Mouse (Mus musculus): ENCODE results near the gene Gm17657. TPM values are rescaled to one million over a fixed set of nuclear protein-coding genes. Genes with fewer than 3 reads are reported as not detected.
"Not testable (repeated sequence)": the region's sequence is repeated elsewhere in the genome, so short reads cannot be mapped to it uniquely, and the experiment has no call there.

The Gm17657 gene
- total RNA-seq, 4 experiments from 2014 or later: not detected

DNA sequence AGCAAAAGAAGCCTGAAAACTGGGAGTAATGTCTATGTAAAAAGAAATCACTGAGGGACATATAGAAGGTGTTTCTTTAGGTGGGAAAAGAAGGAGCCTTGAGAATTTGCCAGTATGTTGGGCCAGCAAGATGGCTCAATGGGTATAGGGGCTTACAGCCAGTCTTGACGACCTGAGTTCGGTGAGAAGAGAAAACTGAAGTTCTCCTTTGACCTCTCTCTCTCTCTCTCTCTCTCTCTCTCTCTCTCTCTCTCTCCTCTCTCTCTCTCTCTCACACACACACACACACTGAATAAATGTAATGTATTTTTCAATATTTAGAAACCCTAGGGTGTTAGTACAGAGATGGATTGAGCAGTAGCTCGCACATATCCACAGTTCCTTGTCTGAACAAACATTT, 944 bp downstream of the Gm17657 start:
- no peak for DNase-seq (ENCODE audit: low spot score in 2 of 2)

DNA sequence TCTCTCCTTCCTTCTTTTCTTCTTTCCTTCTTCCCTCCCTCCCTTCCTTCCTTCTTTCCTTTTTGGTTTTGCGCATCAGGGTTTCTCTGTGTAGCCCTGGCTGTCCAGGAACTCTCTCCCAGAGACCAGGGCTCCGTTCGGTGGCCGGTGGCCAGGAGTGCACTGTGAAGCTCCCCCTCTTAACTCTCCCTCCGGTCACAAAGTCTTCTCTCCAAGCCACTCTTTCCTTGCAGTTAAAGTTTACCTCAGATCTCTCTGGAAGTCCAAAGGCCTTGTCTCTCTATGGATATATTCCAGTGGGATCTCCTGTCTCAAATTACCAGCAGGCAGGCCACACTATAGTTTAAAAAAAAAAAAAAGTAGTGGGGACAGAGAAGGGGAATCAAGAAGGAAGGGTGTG, 4.2 kb downstream of the Gm17657 start:
- DNase-seq (ENCODE audit: low spot score in 2 of 2): no peak

- no peak for DNase-seq (ENCODE audit: low spot score in 2 of 2)
These were observed 5.4 kb downstream of the Gm17657 start for GRCm38 (mm10) chr17:29544064-29544463.

GRCm38 (mm10) chr17:29542831-29543690, 6.4 kb downstream of the Gm17657 start:
- DNase-seq (ENCODE audit: low spot score in 2 of 2): no peak

DNA sequence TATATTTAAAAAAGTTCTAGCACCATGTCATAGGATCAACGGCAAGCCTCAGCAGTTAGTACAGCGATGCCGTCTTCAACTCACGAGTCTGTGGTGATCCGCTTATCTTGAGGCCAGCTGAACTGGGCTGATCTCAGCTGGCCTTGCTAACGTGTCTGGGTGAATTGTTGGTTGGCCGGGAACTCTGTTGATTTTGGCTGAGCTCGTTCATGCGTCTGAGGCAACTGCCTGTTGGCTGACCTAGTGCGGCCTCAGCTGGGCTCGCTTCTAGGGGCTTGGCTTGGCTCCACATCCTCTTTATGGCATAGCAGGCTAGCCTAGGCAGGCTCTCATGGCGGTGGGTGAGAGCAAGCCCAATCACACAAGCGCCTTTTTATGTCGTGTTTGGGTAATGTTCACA, 8.0 kb downstream of the Gm17657 start:
- peak; percentile 70 to 82 for DNase-seq (ENCODE audit: low spot score in 2 of 2)

DNA sequence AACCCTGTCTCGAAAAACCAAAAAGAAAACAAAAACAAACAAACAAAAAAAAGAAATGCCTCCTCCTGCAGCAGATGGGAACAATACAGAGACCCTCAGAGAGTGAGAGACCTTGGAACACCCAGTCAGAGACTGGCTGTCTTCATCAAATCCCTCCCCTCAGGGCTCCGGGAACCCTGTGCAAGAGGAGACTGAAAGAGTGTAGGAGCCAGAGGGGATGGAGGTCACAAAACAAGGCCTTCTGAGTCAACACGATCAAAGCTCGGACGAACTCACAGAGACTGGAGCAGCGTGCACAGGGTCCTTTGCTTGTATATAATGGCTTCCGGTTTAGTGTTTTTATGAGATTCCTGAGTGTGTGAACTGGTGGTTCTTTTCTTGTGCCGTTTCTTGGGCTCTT, 9.0 kb downstream of the Gm17657 start:
- DNase-seq (ENCODE audit: low spot score in 2 of 2): no peak

- DNase-seq (ENCODE audit: low spot score in 2 of 2): no peak
These were observed 15.6 kb downstream of the Gm17657 start for GRCm38 (mm10) chr17:29533866-29534265.

GRCm38 (mm10) chr17:29531757-29532384, 17.6 kb downstream of the Gm17657 start:
- DNase-seq (ENCODE audit: low spot score in 2 of 2): no peak

GRCm38 (mm10) chr17:29531278-29531677, 18.2 kb downstream of the Gm17657 start:
- no peak for DNase-seq (ENCODE audit: low spot score in 2 of 2)

DNA sequence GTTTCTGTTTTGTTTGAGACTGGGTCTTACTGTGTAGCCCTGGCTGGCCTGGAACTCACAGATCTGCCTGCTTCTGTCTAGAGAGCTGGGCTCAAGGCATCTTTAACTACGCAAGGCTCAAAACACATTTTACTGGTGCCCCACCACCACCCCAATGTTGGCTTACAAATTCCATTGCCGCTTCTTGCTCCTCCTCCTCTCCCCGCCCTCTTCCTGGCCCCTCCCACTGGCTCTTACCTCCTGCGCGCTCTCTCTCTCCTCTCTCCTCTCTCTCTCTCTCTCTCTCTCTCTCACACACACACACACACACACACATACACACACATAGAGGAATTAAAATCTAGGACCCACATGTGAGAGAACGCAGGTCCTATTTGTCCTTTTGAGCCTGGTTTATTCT, 18.9 kb downstream of the Gm17657 start:
- no peak for DNase-seq (ENCODE audit: low spot score in 2 of 2)

GRCm38 (mm10) chr17:29528568-29529187, 20.8 kb downstream of the Gm17657 start:
- DNase-seq (ENCODE audit: low spot score in 2 of 2): no peak

DNA sequence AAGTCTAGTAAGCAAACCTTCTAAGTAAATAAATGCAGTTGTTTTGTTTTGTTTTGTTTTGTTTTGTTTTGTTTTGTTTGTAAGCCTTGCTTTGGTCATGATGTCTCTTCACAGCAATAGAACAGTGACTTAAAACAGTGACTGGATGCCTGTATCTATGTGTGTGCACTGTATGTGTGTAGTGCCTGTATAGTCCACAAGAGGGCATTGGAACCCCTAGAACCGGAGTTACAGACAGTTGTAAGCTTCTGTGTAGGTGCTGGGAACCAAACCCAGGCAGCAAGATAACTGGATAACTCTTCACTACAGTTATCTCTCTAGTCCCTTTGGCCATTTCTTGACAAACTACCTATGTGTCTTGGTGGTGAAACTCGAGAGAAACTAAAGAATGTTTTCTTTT, 23.8 kb downstream of the Gm17657 start:
- DNase-seq (ENCODE audit: low spot score in 2 of 2): no peak

- no peak for DNase-seq (ENCODE audit: low spot score in 2 of 2)
These were observed 29.7 kb downstream of the Gm17657 start for GRCm38 (mm10) chr17:29519731-29520130.

DNA sequence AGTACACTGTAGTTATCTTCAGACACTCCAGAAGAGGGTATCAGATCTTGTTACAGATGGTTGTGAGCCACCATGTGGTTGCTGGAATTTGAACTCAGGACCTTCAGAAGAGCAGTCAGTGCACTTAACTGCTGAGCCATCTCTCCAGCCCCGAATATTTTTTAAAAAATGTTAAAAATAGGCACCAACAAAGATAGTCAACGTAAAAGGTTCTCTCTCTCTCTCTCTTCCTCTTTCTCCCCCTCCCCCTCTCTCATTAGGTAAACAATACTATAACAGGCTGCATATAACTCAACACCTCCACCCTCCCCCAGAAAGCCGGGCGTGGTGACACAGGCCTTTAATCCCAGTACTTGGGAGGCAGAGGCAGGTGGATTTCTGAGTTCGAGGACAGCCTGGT, 30.8 kb downstream of the Gm17657 start:
- DNase-seq (ENCODE audit: low spot score in 2 of 2): not testable (repeated sequence)

DNA sequence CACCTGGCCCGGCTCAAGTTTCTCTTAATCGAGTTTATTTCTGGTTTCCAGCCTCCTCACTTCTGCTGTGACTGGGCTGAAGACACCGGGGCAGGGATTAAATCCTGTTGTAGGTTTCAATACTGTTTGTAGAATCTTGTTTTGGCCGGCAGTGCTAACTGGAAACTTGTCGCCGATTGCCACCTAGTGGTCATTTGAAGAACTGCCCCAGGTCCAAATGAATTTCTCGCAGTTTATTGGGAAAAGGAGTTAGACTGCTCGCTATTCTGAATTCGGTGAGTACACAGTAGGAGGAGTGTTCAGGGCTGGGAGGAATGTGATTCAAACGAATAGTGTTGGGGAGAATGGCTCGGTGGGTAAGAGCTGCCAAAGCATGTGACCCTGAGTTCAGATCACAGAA, 35.0 kb downstream of the Gm17657 start:
- DNase-seq (ENCODE audit: low spot score in 2 of 2): peak; percentile 65 to 72

GRCm38 (mm10) chr17:29513044-29513730, 36.3 kb downstream of the Gm17657 start:
- DNase-seq (ENCODE audit: low spot score in 2 of 2): no peak

DNA sequence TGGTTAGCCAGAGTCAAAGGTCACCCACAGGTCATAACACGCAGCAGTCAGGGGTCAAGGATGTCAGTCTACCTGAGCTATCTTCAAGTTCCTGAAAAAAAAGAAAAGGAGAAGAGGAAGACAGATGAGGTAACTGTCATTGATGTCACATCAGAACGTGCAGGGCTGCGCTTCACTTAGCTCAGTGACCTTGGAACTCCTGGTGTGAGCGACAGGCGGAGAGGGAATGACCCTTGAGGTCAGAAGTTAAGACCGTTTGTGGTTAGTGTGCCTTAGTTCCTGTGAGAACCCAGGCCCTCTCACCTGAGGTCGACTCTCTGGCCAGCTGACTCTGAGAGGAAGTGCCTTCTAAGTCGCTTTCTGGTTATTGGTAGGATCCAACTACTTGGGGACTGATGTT, 38.7 kb downstream of the Gm17657 start:
- DNase-seq (ENCODE audit: low spot score in 2 of 2): no peak

DNA sequence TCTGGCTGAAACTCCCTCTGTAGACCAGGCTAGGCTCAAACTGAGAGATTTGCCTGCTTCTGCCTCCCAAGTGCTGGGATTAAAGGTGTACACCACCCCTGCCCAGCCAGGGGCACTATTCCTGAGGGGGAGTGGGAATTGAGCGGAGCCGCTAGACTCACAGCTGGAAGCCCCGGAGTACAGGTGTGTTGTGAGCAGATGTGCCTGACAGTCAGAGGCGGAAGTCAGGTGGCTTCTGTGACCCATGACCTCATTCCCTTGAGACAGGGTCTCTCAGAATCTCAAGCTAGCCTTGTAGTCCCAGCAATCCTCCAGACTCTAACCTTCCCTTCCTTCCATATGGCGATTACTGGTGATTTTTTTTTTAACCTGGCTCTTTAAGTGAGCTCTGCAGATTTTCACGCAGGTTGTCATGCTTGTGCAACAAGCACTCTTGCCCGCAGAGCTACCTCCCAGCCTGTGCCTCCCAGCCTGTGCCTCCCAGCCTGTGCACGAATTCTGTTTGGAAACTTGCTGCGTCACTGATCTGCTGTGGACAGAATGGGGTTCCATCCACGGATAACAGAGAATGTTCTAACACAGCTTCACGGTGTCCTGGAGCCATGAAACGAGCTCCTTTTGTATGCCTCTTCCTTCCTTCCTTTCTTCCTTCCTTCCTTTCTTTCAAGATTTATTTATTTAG, 40.4 kb downstream of the Gm17657 start:
- no peak for DNase-seq (ENCODE audit: low spot score in 2 of 2)

GRCm38 (mm10) chr17:29503700-29504099, 45.7 kb downstream of the Gm17657 start:
- no peak for DNase-seq (ENCODE audit: low spot score in 2 of 2)

DNA sequence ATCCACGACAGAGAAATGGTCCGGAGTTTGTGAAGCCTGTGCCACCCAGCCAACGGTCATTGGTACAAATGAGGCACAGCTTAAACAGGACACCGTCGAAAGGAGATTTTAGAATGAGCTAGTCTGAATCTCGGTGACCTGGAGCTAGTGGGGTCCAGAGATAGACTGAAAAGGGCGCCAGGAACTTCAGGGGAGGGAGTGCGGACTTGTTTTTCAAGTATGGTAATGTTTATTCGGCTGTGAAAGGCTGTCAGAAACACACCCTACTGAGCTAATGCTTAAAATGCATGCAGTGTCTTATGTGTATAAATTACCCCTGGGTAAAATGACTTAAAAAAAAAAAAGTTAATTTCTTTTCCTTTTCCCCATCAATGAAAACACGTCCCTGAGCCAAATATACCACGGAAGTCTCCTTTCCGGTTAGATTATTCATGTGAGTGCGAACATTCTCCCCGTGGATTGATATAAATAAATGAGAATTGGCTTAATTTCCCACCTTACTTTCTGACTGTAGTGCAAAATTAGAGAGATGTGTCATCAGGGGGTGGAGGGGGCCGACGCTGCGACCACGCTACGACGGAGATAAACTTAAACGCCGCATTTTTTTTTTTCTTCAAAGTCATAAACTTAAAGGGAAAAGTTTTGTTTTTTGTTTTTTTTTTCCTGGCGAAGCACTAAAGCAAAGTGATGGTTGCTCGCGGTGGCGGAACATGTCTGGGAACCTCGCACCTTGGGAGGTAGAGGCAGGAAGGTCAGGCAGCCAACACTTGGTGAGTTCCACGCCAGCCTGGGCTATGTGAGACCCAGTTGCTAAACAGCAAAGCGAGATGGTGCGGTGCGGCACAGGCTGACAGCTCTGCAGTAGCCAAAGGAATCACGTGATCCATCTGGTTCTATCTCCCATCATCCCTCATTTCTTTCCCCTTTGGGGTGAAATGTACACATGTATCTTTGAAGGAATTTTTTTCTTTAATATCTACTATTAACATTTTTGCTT, 46.5 kb downstream of the Gm17657 start:
- no peak for DNase-seq (ENCODE audit: low spot score in 2 of 2)

Measured in gastrocnemius, adult 8-10 months (tissue).